Mouse (Mus musculus) limb, embryonic 13.5 days (tissue): Measurements from ENCODE around the gene Fto. TPM values are rescaled to one million over a fixed set of nuclear protein-coding genes. Genes with fewer than 3 reads are reported as not detected.

ENCODE experiments used
- ATAC-seq: fragments of 200-750 bp; cut with Nextera tagmentation; 2 replicates; pipeline ENCODE4 v1.8.0; 2017; ENCODE audit warnings: low read depth, moderate number of reproducible peaks, moderate TSS enrichment; ENCODE audit not compliant: low FRiP score
- H3K27ac ChIP-seq: fragments of 300-500 bp; sonication (generic); 2 replicates; pipeline ENCODE4 v1.5.1; 2015; ENCODE audit warnings: inconsistent platforms, mild to moderate bottlenecking, moderate library complexity
- H3K27me3 ChIP-seq: fragments of 300-500 bp; sonication (generic); 2 replicates; pipeline ENCODE4 v1.6.1; 2015; ENCODE audit warnings: mild to moderate bottlenecking, inconsistent platforms
- H3K36me3 ChIP-seq: fragments of 300-500 bp; sonication (generic); 2 replicates; pipeline ENCODE4 v1.6.1; 2015; ENCODE audit warnings: inconsistent platforms, mild to moderate bottlenecking, moderate library complexity
- H3K4me1 ChIP-seq: fragments of 300-500 bp; sonication (generic); 2 replicates; pipeline ENCODE4 v1.6.1; 2015; ENCODE audit warnings: inconsistent platforms
- H3K4me2 ChIP-seq: fragments of 300-500 bp; sonication (generic); replicated peaks from 2 replicates; pipeline ENCODE4 v1.6.1; 2015; ENCODE audit warnings: inconsistent platforms, mild to moderate bottlenecking, moderate library complexity
- H3K4me3 ChIP-seq: fragments of 300-500 bp; sonication (generic); 2 replicates; pipeline ENCODE4 v1.5.1; 2015; ENCODE audit warnings: moderate library complexity, mild to moderate bottlenecking, inconsistent platforms
- H3K9ac ChIP-seq: fragments of 300-500 bp; sonication (generic); 2 replicates; pipeline ENCODE4 v1.6.1; 2015; ENCODE audit warnings: mild to moderate bottlenecking, inconsistent platforms
- H3K9me3 ChIP-seq: fragments of 300-500 bp; sonication (generic); 2 replicates; pipeline ENCODE4 v1.6.1; 2016; ENCODE audit warnings: inconsistent platforms
- WGBS: fragments of 180-500 bp; shearing (Covaris S2); methylation state at CpG from one replicate; pipeline ENCODE4 v1.1.7; 2015; 5-methylcytosine and 5-hydroxymethylcytosine counted together
- polyA plus RNA-seq: library from polyadenylated mRNA; unstranded; fragments of >200 nt; fragmentation: Nextera tagmentation; extraction: Ambion mirVana; gene quantifications from 2 replicates; pipeline ENCODE4 v1.2.1, GENCODE M21; 2015

The Fto gene
- polyA plus RNA-seq, 1 experiment from 2014 or later, result 106 TPM

GRCm38 (mm10) chr8:91709768-91710167 lies 396.4 kb downstream of the Fto start:
- H3K4me3 ChIP-seq, result no peak overlapping the region
- ATAC-seq, result no peak
- no peak overlapping the region for H3K9ac ChIP-seq
- H3K27ac ChIP-seq, result no peak overlapping the region
- H3K4me1 ChIP-seq, result peaks cover 25% of the 10 kb centered on the region
- H3K27me3 ChIP-seq, result peaks cover 94% of the 10 kb centered on the region
- no peaks in the 10 kb centered on the region for H3K36me3 ChIP-seq
- H3K9me3 ChIP-seq, result no peaks in the 10 kb centered on the region
- WGBS, result 18% methylated on average over 7 of the region's 7 CpGs
- no peak overlapping the region for H3K4me2 ChIP-seq

- 47% methylated on average over 6 of the region's 6 CpGs for WGBS
- H3K27ac ChIP-seq, result no peak overlapping the region
- H3K9me3 ChIP-seq, result no peaks in the 10 kb centered on the region
- no peak overlapping the region for H3K9ac ChIP-seq
- peaks cover 35% of the 10 kb centered on the region for H3K4me1 ChIP-seq
- no peak for ATAC-seq
- H3K36me3 ChIP-seq, result no peaks in the 10 kb centered on the region
- no peak overlapping the region for H3K4me2 ChIP-seq
- H3K27me3 ChIP-seq, result peaks cover 96% of the 10 kb centered on the region
- no peak overlapping the region for H3K4me3 ChIP-seq
These were observed 397.9 kb downstream of the Fto start for GRCm38 (mm10) chr8:91711202-91711601.

DNA sequence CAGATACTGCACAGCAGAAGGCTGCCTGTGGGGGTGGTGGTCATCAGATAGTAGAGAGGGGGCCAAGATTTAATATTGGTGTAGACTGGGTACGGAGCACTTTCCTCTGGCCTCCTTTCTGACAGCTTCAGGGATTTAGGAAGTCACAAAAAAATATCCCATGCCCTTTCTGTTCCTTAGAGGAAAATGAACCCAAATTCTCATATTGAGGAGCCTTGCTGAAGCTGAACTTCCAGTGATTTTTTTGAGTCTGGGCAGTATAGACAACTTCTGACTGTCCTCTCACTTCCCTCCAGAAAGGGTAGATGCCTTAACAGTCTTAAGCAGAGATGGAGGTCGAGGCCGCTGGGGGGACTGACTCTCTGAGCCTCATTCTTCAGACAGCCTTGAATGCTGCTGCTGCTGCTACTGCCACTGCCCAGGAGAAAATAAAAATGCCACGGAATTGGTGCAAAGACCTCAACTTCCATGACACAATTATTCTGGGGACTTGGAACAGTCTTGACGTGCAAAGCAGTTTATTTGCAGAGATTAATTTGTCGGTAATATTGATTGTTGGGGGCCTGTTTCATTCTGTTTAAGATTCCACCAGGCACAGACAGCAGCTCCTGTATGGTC lies 398.8 kb downstream of the Fto start:
- no peak overlapping the region for H3K4me3 ChIP-seq

GRCm38 (mm10) chr8:91712731-91713569 lies 399.6 kb downstream of the Fto start:
- no peak overlapping the region for H3K27ac ChIP-seq
- 3% methylated on average over 31 of the region's 31 CpGs for WGBS
- H3K4me2 ChIP-seq, result peak overlapping the region; percentile 60
- H3K27me3 ChIP-seq, result peaks cover 99% of the 10 kb centered on the region
- no peak overlapping the region for H3K9ac ChIP-seq
- no peaks in the 10 kb centered on the region for H3K36me3 ChIP-seq
- no peaks in the 10 kb centered on the region for H3K9me3 ChIP-seq
- H3K4me3 ChIP-seq, result peak overlapping the region; percentile 31
- H3K4me1 ChIP-seq, result peaks cover 35% of the 10 kb centered on the region
- ATAC-seq, result no peak

More for the DNA sequence above, 398.8 kb downstream of the Fto start:
- Histone ChIP-seq H3K4me2 (peak overlapping the region; percentile 60), H3K27me3 (peaks cover 97% of the 10 kb centered on the region), H3K9me3 (no peaks in the 10 kb centered on the region), H3K36me3 (no peaks in the 10 kb centered on the region), H3K9ac (no peak overlapping the region), H3K4me1 (peaks cover 35% of the 10 kb centered on the region), H3K27ac (no peak overlapping the region)
- WGBS, result 17% methylated on average over 6 of the region's 6 CpGs
- ATAC-seq, result no peak

GRCm38 (mm10) chr8:91713677-91714312 lies 400.5 kb downstream of the Fto start:
- H3K4me1 ChIP-seq, result peaks cover 35% of the 10 kb centered on the region
- peak overlapping the region; percentile 60 for H3K4me2 ChIP-seq
- peak overlapping the region; percentile 31; the same call in 1 of the 2 replicates for H3K4me3 ChIP-seq
- no peak for ATAC-seq
- H3K27ac ChIP-seq, result no peak overlapping the region
- 4% methylated on average over 12 of the region's 12 CpGs for WGBS
- 0 out of 2 replicates have a peak overlapping the region, but pooled peaks have one; percentile 13 for H3K9ac ChIP-seq
- peaks cover 99% of the 10 kb centered on the region for H3K27me3 ChIP-seq
- H3K9me3 ChIP-seq, result no peaks in the 10 kb centered on the region
- H3K36me3 ChIP-seq, result no peaks in the 10 kb centered on the region

- H3K9ac ChIP-seq, result no peak overlapping the region
- peaks cover 99% of the 10 kb centered on the region for H3K27me3 ChIP-seq
- H3K4me2 ChIP-seq, result no peak overlapping the region
- H3K4me3 ChIP-seq, result no peak overlapping the region
- peaks cover 35% of the 10 kb centered on the region for H3K4me1 ChIP-seq
- 70% methylated on average over 7 of the region's 7 CpGs for WGBS
- H3K27ac ChIP-seq, result no peak overlapping the region
- H3K9me3 ChIP-seq, result no peaks in the 10 kb centered on the region
- ATAC-seq, result no peak
- H3K36me3 ChIP-seq, result no peaks in the 10 kb centered on the region
These were observed 401.4 kb downstream of the Fto start for GRCm38 (mm10) chr8:91714733-91715132.

- no peak overlapping the region for H3K4me3 ChIP-seq
- WGBS, result 28% methylated on average over 8 of the region's 8 CpGs
- H3K27ac ChIP-seq, result no peak overlapping the region
- ATAC-seq, result no peak
- H3K4me1 ChIP-seq, result peaks cover 35% of the 10 kb centered on the region
- H3K9ac ChIP-seq, result no peak overlapping the region
- H3K9me3 ChIP-seq, result no peaks in the 10 kb centered on the region
- no peaks in the 10 kb centered on the region for H3K36me3 ChIP-seq
- H3K4me2 ChIP-seq, result no peak overlapping the region
- peaks cover 91% of the 10 kb centered on the region for H3K27me3 ChIP-seq
These were observed 402.2 kb downstream of the Fto start for GRCm38 (mm10) chr8:91715387-91716085.

Other genes with a start within 250 kb of the Fto start
- 15.8 and 16.0 TPM in 2 replicates for gene Rbl2, start 243.5 kb upstream of the Fto start, polyA plus RNA-seq
- 53.4 and 55.2 TPM in 2 replicates for gene Aktip, start 113.5 kb upstream of the Fto start, polyA plus RNA-seq
- gene Rpgrip1l, start 263 bp upstream of the Fto start, polyA plus RNA-seq, result 16.4 and 19.1 TPM in 2 replicates